Comparison of ENCODE assay signal across 2 mouse cellular contexts in genomic region chr13:81650382-81650781, GRCm38 (mm10). TPM values are rescaled to one million over a fixed set of nuclear protein-coding genes. Genes with fewer than 3 reads are reported as not detected.
"Had no signal": no experiment of that assay in that cellular context is flagged by ENCODE, and none has a peak within 500 bp of the region (broad histone marks: within the 10 kb centered on the region; RNA-seq: fewer than 3 reads in every experiment).

No protein-coding gene starts in this region.

RNA-seq across cellular contexts. Expression of gene Adgrv1, which starts 17.4 kb away (rescaled TPM):
- total RNA-seq: megakaryocyte, adult 5-6 weeks; megakaryocyte-erythroid progenitor cell, adult 5-6 weeks had no signal
